Mouse (Mus musculus) bone marrow, adult 2 months (tissue): ENCODE measurements at regions not wholly inside any gene's neighbourhood (a gene's known extent, or its start where the extent isn't known, plus 50 kb on each side); places are given as distances from the start of the nearest gene placed in this dataset.

ENCODE experiments used
- CTCF ChIP-seq: fragments of 200-500 bp; IDR thresholded peaks from 2 replicates; pipeline ENCODE4 v1.5.1; 2011; ENCODE audit warnings: low read length, control low read depth; ENCODE audit not compliant: control insufficient read depth, insufficient read depth
- POLR2A ChIP-seq: fragments of 200-500 bp; IDR thresholded peaks from 2 replicates; pipeline ENCODE4 v1.6.1; 2011; ENCODE audit warnings: low read depth, mild to moderate bottlenecking, control low read depth, low read length, borderline replicate concordance; ENCODE audit not compliant: control insufficient read depth

GRCm38 (mm10) chr13:60337383-60337782 lies 160.2 kb upstream of the Gas1 start:
- TF ChIP-seq CTCF (no peak), POLR2A (no peak)
